Mouse (Mus musculus): ENCODE results near the gene Abhd2. TPM values are rescaled to one million over a fixed set of nuclear protein-coding genes. Genes with fewer than 3 reads are reported as not detected.

The Abhd2 gene
- polyA plus RNA-seq, 1 experiment from 2014 or later = 8.2 TPM

DNA sequence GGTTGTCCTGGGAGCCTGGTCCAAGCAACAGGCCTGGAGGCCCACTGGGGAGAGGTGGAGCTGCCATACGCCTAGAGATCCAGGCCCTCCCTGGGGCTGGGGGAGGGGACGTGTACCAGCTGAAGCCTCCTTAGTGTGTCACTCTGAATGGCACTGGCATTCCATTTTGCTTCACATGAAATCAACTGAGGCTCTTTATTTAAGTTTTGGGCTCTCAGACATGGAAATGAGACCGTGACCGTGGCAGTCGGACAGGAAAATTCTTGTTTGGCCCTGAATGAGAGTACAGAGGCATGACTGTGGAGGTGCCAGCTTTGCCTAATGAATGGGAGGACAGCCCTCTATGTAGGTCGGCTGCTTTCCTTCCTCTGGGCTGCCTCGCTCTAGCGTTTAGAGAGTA lies 89.2 kb downstream of the Abhd2 start:
- Histone ChIP-seq H3K4me3 (replicated peaks) (no peak overlapping the region), H3K36me3 (peaks cover 61% of the 10 kb centered on the region), H3K27ac (no peak overlapping the region), H3K4me2 (no peak overlapping the region), H3K4me1 (replicated peaks) (peaks cover 47% of the 10 kb centered on the region), H3K9ac (no peak overlapping the region), H3K9me3 (replicated peaks) (no peaks in the 10 kb centered on the region), H3K27me3 (no peaks in the 10 kb centered on the region)
- no peak for ATAC-seq (ENCODE audit: low read depth)
- no peak for DNase-seq
- WGBS (ENCODE audit: insufficient replicate concordance) = 76% methylated on average over 8 of the region's 8 CpGs

GRCm38 (mm10) chr7:79362830-79363229 lies 89.8 kb downstream of the Abhd2 start:
- no peaks in the 10 kb centered on the region for H3K27me3 ChIP-seq
- ATAC-seq (ENCODE audit: low read depth) (no peak), DNase-seq (no peak)
- no peak overlapping the region for H3K4me3 ChIP-seq (replicated peaks)
- no peaks in the 10 kb centered on the region for H3K9me3 ChIP-seq (replicated peaks)
- peaks cover 57% of the 10 kb centered on the region for H3K36me3 ChIP-seq
- no peak overlapping the region for H3K9ac ChIP-seq
- WGBS (ENCODE audit: insufficient replicate concordance) = 65% methylated on average over 7 of the region's 7 CpGs
- H3K4me1 ChIP-seq (replicated peaks) = peaks cover 41% of the 10 kb centered on the region
- no peak overlapping the region for H3K4me2 ChIP-seq
- no peak overlapping the region for H3K27ac ChIP-seq

DNA sequence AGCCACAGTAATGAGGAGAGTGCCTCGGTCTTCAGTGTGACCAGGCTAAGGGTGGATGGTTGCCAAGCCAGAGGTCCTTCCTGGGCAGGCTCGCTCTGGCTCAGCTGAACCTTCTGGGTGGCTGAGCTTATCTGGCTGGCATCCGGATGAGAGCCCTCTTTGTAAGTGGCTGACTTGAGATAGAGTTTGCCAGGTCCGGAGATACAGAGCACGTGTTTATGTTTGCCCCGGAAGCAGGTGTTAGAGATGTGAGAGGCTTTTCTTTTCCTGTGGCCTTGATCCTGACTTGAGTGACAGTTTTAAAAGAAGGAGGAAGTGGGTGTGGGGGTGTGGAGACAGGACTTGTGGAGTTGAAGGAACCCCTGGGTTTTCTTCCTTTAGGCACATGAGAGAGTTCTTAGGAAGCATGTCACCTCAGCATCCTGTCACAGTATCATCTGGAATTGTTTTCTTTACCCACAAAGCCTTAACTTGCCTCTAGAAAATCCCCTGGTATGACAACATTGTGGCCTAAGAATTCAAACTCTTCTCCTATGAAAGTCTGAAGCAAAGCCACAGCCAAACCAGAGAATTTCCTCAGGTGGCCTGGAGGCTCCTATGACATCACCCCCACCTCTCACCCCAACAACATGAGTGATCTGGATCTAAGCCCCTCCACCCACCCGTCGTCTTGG lies 90.5 kb downstream of the Abhd2 start:
- 0 out of 2 replicates have a peak, but pooled peaks have one; percentile 12 for ATAC-seq (ENCODE audit: low read depth)
- Histone ChIP-seq H3K36me3 (peaks cover 50% of the 10 kb centered on the region), H3K9ac (no peak overlapping the region)

DNA sequence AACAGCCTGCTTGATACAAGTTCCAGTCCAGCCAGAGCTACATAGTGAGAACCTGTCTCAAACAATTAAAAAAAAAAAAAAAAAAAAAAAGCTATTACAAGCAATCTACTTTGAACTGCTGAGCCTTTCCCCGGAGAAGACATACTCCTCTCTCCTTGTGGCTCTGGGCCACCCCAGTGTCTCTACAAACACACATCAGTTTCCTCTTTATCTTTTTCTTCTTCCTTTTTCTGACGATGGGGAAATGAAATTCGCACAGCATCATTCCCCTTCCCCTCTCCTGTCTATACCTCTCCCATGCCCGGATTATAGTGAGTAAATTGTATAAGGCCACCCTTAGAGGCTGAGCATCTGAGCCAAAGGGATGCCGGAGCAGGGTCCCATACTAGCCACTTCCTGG lies 95.7 kb downstream of the Abhd2 start:
- 30% methylated on average over 5 of the region's 5 CpGs for WGBS (ENCODE audit: insufficient replicate concordance)
- Histone ChIP-seq H3K4me3 (replicated peaks) (no peak overlapping the region), H3K4me1 (replicated peaks) (peaks cover 3% of the 10 kb centered on the region; the same call in 1 of the 2 replicates), H3K9me3 (replicated peaks) (no peaks in the 10 kb centered on the region), H3K36me3 (peaks cover 3% of the 10 kb centered on the region; the same call in 1 of the 2 replicates), H3K9ac (no peak overlapping the region), H3K27me3 (no peaks in the 10 kb centered on the region), H3K4me2 (no peak overlapping the region), H3K27ac (no peak overlapping the region)
- ATAC-seq (ENCODE audit: low read depth) (no peak), DNase-seq (no peak)

More for the DNA sequence above, 90.5 kb downstream of the Abhd2 start:
- DNase-seq = peak; percentile 6
- WGBS (ENCODE audit: insufficient replicate concordance) = 17% methylated on average over 8 of the region's 8 CpGs
- Histone ChIP-seq H3K27ac (no peak overlapping the region), H3K27me3 (no peaks in the 10 kb centered on the region), H3K4me2 (no peak overlapping the region), H3K4me1 (replicated peaks) (peaks cover 34% of the 10 kb centered on the region), H3K4me3 (replicated peaks) (no peak overlapping the region), H3K9me3 (replicated peaks) (no peaks in the 10 kb centered on the region)

DNA sequence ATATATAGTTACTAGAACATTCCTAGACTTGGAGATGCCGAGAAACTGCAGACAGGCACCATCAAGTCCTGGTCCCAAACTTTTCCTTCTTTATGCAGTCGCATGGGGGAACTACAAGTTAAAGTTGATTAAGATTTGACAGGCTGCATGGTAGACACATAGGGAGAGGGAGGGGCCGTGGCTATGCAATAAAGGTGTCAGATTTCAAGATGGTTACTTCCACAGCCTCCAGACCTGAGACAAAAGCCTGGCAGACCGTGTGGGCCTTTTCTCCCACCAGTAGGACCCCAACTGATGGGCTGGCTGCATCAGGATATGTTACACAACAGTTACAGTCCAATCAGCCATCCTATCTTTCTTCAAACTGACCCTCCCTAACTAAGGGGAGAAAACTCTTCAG lies 96.4 kb downstream of the Abhd2 start:
- peaks cover 3% of the 10 kb centered on the region; the same call in 1 of the 2 replicates for H3K36me3 ChIP-seq

DNA sequence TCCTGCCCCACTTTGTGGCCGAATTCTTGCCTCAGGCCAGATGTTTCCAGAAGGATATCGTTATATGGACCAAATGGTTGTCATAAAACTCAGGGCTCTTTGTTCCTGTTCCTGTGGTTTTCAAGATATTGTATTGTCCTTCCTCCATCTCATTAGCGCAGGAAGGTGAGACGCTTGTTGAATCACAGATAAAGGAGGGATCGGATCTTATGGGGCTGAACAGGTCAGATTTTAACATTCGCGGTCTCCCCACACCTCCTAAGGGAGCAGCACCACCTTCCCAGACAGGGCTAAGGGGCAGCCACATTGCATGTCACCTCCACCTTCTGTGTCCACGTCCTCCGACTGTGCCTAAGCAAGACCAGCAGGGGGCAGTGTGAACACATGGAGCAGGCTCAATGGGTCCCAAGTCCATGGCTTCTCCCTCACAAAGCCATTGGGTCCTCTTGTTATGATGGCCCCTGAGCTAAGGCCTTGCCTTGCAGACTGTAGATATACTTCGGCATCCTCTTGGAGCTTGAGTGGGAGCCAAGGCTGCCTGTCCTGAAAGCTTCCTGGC lies 98.4 kb downstream of the Abhd2 start:
- peak; percentile 63; the same call in 1 of the 2 replicates for ATAC-seq (ENCODE audit: low read depth)
- H3K9ac ChIP-seq = no peak overlapping the region
- H3K4me2 ChIP-seq = no peak overlapping the region
- no peaks in the 10 kb centered on the region for H3K36me3 ChIP-seq
- no peaks in the 10 kb centered on the region for H3K27me3 ChIP-seq
- no peak overlapping the region for H3K4me3 ChIP-seq (replicated peaks)
- no peaks in the 10 kb centered on the region for H3K9me3 ChIP-seq (replicated peaks)
- peak; percentile 62 for DNase-seq
- WGBS (ENCODE audit: insufficient replicate concordance) = 11% methylated on average over 10 of the region's 10 CpGs
- no peak overlapping the region for H3K27ac ChIP-seq
- peaks cover under 1% of the 10 kb centered on the region; the same call in 1 of the 2 replicates for H3K4me1 ChIP-seq (replicated peaks)

More for the DNA sequence above, 96.4 kb downstream of the Abhd2 start:
- Histone ChIP-seq H3K27ac (no peak overlapping the region), H3K9ac (no peak overlapping the region), H3K4me2 (no peak overlapping the region), H3K4me1 (replicated peaks) (no peaks in the 10 kb centered on the region), H3K4me3 (replicated peaks) (no peak overlapping the region), H3K9me3 (replicated peaks) (no peaks in the 10 kb centered on the region), H3K27me3 (no peaks in the 10 kb centered on the region)
- DNase-seq = no peak
- WGBS (ENCODE audit: insufficient replicate concordance) = 32% methylated on average over 4 of the region's 4 CpGs
- ATAC-seq (ENCODE audit: low read depth) = no peak

DNA sequence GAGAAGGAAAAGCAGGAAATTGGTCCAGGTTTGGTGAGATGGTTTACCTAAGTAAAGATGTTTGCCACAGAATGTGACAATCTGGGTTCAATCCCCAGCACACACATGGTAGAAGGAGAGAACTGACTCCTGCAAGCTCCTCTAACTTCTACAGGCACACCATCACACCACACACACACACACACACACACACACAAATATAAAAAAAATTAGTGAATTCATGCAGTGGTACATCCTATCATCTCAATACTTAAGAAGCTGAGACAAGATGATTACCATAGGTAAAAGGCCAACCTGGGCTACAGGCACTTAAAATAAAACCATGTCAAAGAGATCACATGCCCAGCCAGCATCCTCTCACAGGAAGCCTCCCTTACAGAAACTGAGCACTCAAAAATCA lies 101.0 kb downstream of the Abhd2 start:
- ATAC-seq (ENCODE audit: low read depth) = no peak
- no peak overlapping the region for H3K27ac ChIP-seq
- H3K4me3 ChIP-seq (replicated peaks) = no peak overlapping the region
- DNase-seq = no peak
- H3K4me1 ChIP-seq (replicated peaks) = peaks cover 10% of the 10 kb centered on the region
- no peaks in the 10 kb centered on the region for H3K9me3 ChIP-seq (replicated peaks)
- H3K27me3 ChIP-seq = no peaks in the 10 kb centered on the region
- no peak overlapping the region for H3K9ac ChIP-seq
- H3K4me2 ChIP-seq = no peak overlapping the region
- H3K36me3 ChIP-seq = no peaks in the 10 kb centered on the region

DNA sequence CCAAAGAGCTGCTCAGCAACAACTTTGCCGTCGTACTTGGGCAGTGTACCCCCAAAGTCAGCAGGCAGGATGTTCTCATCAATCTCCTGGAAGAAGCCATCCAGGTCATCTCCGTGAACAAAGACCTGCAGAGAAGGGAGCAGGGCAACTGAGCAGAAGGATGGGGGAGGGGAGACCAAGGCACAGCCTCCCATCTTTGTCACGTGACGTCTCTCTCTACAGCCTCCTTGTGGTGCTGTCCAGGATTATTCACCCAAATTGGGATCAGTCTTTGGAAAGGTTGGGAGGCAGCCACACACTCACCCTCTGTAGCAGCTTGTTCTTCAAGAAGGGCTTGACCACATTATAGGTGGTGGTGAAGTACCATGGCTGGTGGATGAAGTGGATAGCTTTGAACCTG lies 102.6 kb downstream of the Abhd2 start:
- no peak overlapping the region for H3K27ac ChIP-seq
- no peak overlapping the region for H3K4me2 ChIP-seq
- no peak overlapping the region for H3K4me3 ChIP-seq (replicated peaks)
- no peak for ATAC-seq (ENCODE audit: low read depth)
- WGBS (ENCODE audit: insufficient replicate concordance) = 77% methylated on average over 5 of the region's 5 CpGs
- no peaks in the 10 kb centered on the region for H3K36me3 ChIP-seq
- H3K9me3 ChIP-seq (replicated peaks) = no peaks in the 10 kb centered on the region
- H3K27me3 ChIP-seq = 0 out of 2 replicates have a peak, but pooled peaks cover 11% of the 10 kb centered on the region
- H3K9ac ChIP-seq = no peak overlapping the region
- peaks cover 10% of the 10 kb centered on the region for H3K4me1 ChIP-seq (replicated peaks)
- no peak for DNase-seq

DNA sequence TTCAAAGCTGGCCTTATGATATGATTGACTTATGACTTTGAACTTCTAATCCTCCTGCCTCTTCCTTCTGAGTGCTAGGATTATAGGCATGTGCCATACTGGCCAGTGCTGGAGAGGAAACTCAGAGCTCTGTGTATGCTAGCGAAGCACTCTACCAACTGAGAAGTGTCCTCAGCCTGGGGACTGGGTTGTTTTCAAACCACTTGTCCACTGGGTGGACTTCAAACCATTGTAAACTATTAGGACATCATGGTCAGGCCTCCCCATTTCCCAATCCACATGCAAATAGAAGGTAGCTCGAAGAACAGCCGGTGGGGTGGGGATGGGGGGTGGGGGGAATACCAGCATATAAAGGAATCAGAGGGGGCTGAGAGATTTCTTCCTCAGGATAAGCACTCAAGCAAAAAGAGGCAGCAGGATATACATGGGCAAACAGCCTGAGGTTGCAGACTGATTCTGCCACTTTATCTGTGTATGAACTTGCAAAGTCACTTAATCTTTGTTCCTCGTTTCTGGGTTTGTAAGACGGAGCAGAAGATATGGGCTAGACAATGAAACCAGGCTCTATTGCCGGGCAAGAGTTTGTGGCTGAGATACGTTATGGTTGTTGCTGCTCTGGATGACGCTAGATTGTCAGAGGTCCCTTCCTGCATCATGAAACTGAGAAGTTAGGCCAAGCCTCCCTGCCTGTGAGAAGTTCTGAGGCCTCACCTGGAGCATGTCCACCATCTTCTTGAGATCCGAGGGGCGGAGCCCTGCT lies 103.7 kb downstream of the Abhd2 start:
- H3K4me3 ChIP-seq (replicated peaks) = no peak overlapping the region
- no peaks in the 10 kb centered on the region for H3K9me3 ChIP-seq (replicated peaks)
- no peaks in the 10 kb centered on the region for H3K36me3 ChIP-seq
- DNase-seq = no peak
- peak overlapping the region; percentile 43 for H3K27ac ChIP-seq
- WGBS (ENCODE audit: insufficient replicate concordance) = 34% methylated on average over 10 of the region's 10 CpGs
- ATAC-seq (ENCODE audit: low read depth) = peak; percentile 59
- H3K27me3 ChIP-seq = 0 out of 2 replicates have a peak, but pooled peaks cover 14% of the 10 kb centered on the region
- H3K4me2 ChIP-seq = no peak overlapping the region
- peaks cover 10% of the 10 kb centered on the region for H3K4me1 ChIP-seq (replicated peaks)
- no peak overlapping the region for H3K9ac ChIP-seq

DNA sequence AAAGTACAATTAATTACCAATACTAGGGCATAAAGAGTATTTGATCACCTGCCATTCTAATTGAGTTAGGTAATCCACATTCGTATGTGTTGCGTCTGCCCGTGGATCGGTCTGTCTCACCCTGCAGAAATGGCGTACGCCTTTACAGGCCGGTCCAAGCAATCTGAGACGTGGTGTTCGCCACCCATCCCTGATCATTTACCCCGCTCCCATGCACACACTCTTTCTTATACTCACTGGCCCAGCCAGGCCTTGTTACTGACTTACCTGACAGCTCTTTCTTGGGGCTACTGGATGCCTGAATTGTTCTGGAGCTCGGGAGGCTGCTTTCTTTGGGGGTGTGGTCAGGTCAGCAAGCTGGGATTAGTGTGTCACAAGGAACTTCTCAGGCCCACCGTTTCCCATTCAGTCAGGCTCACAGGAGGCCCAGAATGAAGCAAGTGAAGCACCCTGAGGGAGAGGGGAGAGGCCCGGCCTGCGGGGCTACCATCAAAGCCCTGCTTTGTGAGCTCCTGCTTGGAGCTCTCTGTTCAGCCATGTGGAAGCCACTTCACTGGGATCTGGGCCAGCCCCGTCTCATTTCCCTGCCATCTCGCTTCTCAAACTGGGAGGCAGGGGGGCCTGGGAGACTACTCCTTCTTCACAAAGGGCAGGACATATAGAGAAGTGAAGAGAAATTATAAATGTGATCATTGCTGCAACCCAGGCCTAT lies 113.6 kb downstream of the Abhd2 start, which contains the start of gene Rlbp1:
TSS of gene Rlbp1 (minus strand) at position 627 of the 712 bp plus-strand sequence.
- Histone ChIP-seq H3K9me3 (replicated peaks) (no peaks in the 10 kb centered on the region), H3K4me2 (no peak within 1 kb of the TSS), H3K27ac (no peak within 1 kb of the TSS), H3K9ac (no peak within 1 kb of the TSS), H3K4me1 (replicated peaks) (peaks cover 3% of the 10 kb centered on the region), H3K4me3 (replicated peaks) (no peak within 1 kb of the TSS), H3K36me3 (no peaks in the 10 kb centered on the region), H3K27me3 (peaks cover 2% of the 10 kb centered on the region; the same call in 1 of the 2 replicates)
- ATAC-seq (ENCODE audit: low read depth) (no peak), DNase-seq (no peak)
- WGBS (ENCODE audit: insufficient replicate concordance) = 67% methylated on average over 16 of the region's 16 CpGs

- no peak for ATAC-seq (ENCODE audit: low read depth)
Observed at GRCm38 (mm10) chr7:79387140-79387539, 114.1 kb downstream of the Abhd2 start.

More at GRCm38 (mm10) chr7:79387140-79387539, 114.1 kb downstream of the Abhd2 start:
- H3K36me3 ChIP-seq = no peaks in the 10 kb centered on the region
- H3K4me1 ChIP-seq (replicated peaks) = peaks cover 4% of the 10 kb centered on the region
- peaks cover 2% of the 10 kb centered on the region; the same call in 1 of the 2 replicates for H3K27me3 ChIP-seq
- H3K27ac ChIP-seq = no peak overlapping the region
- no peak overlapping the region for H3K9ac ChIP-seq
- no peak overlapping the region for H3K4me2 ChIP-seq
- 62% methylated on average over 8 of the region's 8 CpGs for WGBS (ENCODE audit: insufficient replicate concordance)
- no peak overlapping the region for H3K4me3 ChIP-seq (replicated peaks)
- no peak for DNase-seq
- H3K9me3 ChIP-seq (replicated peaks) = no peaks in the 10 kb centered on the region

Measured in liver, embryonic 13.5 days (tissue).